Mouse (Mus musculus): ENCODE results near the gene Eci1.

GRCm38 (mm10) chr17:24407116-24407803 lies 19.2 kb upstream of the Eci1 start:
- TF ChIP-seq POLR2A (IDR thresholded peaks at IDR 0.05; ENCODE audit: low read depth, low read length) (no peak), CTCF (conservative IDR thresholded peaks at IDR 0.05; ENCODE audit: insufficient read depth, insufficient read length, low read depth, low read length) (no peak)
